Comparison of ENCODE assay signal across 17 mouse cellular contexts in the genomic region with DNA sequence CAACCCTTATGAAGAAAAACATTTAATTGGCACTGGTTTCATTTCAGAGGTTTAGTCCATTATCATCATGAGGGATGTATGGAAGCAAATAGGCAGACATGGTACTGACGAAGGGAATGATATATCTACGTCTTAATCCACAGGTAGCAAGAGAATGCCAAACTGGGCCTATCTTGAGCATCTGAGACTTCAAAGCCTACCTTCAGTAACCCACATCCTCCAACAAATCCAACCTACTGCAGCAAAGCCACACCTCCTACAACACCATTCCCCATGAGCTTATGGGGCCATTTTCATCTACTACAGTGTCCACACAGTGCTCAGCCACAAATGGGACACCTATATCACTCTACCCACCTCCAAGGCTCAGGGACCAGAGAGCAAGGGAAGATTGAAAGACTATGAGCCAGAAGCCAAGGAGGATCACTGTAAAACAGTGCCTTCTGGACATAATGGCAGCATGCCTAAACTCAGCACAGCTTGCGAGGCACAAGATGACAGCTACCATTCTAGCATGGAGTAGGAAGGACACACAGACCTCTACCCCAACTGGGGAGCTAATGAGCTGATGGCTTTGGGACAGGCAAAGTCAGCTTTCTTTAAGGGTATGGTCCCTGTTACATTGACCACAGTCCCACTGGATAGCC.
DNase-seq lines count a peak whose midpoint lies in the region; ATAC-seq and TF ChIP-seq lines count a peak whose summit lies in the region.
"Had no signal": no experiment of that assay in that cellular context is flagged by ENCODE, and none has a peak within 500 bp of the region (broad histone marks: within the 10 kb centered on the region; RNA-seq: fewer than 3 reads in every experiment).

No protein-coding gene starts in this region.

- DNase-seq in forebrain, embryonic 10.5 days (ENCODE audit: extremely low spot score, low spot score), result no peak
- peak; percentile 33 for DNase-seq in CD4-positive helper T cell, adult 2 months (ENCODE audit: low read depth, low spot score)
- peak; percentile 35 for DNase-seq in cerebellum, adult 11 months
- DNase-seq in cerebellum, postnatal 14 days, result peak; percentile 71 to 80
- no peak for DNase-seq in stomach, postnatal 0 days (ENCODE audit: low spot score)
- no peak for DNase-seq in kidney, postnatal 25 days
- DNase-seq: gastrocnemius, postnatal 10 days; kidney, adult 11 months; layer of hippocampus, postnatal 36 days; liver, embryonic 13.5 days; retina, postnatal 1 day had no signal

- no peak overlapping the region for H3K27ac ChIP-seq in forebrain, embryonic 15.5 days (replicated peaks)
- no peak overlapping the region for H3K27ac ChIP-seq in forebrain, embryonic 10.5 days
- H3K27ac ChIP-seq in stomach, postnatal 0 days (replicated peaks), result no peak overlapping the region
- H3K27ac ChIP-seq: hindbrain, embryonic 12.5 days; limb, embryonic 10.5 days; liver, embryonic 13.5 days; lung, embryonic 15.5 days; midbrain, embryonic 13.5 days had no signal

- WGBS in forebrain, embryonic 15.5 days, result 89% methylated on average over 3 of the region's 3 CpGs
- 97% methylated on average over 3 of the region's 3 CpGs for WGBS in forebrain, embryonic 10.5 days
- 97% methylated on average over 3 of the region's 3 CpGs for WGBS in stomach, postnatal 0 days

- H3K4me3 ChIP-seq in forebrain, embryonic 15.5 days, result no peak overlapping the region
- no peak overlapping the region for H3K4me3 ChIP-seq in forebrain, embryonic 10.5 days
- H3K4me3 ChIP-seq in stomach, postnatal 0 days (ENCODE audit: low read depth, low read length), result no peak overlapping the region
- H3K4me3 ChIP-seq: hindbrain, embryonic 12.5 days; limb, embryonic 10.5 days; liver, embryonic 13.5 days; lung, embryonic 15.5 days; midbrain, embryonic 13.5 days had no signal

- H3K9ac ChIP-seq in forebrain, embryonic 15.5 days (replicated peaks), result no peak overlapping the region
- H3K9ac ChIP-seq in stomach, postnatal 0 days (ENCODE audit: low read length), result no peak overlapping the region
- H3K9ac ChIP-seq: hindbrain, embryonic 12.5 days; liver, embryonic 13.5 days; lung, embryonic 15.5 days; midbrain, embryonic 13.5 days had no signal

- no peak for TF ChIP-seq EP300 in stomach, postnatal 0 days (optimal IDR thresholded peaks at IDR 0.05)

- no peaks in the 10 kb centered on the region for H3K4me1 ChIP-seq in forebrain, embryonic 15.5 days
- H3K4me1 ChIP-seq in forebrain, embryonic 10.5 days, result peaks cover 7% of the 10 kb centered on the region
- H3K4me1 ChIP-seq in stomach, postnatal 0 days (replicated peaks; ENCODE audit: control insufficient read depth, insufficient read depth), result no peaks in the 10 kb centered on the region
- H3K4me1 ChIP-seq: hindbrain, embryonic 12.5 days; lung, embryonic 15.5 days; midbrain, embryonic 13.5 days had no signal

- H3K27me3 ChIP-seq in forebrain, embryonic 15.5 days, result no peaks in the 10 kb centered on the region
- H3K27me3 ChIP-seq in forebrain, embryonic 10.5 days (ENCODE audit: poor library complexity, severe bottlenecking), result no peaks in the 10 kb centered on the region
- no peaks in the 10 kb centered on the region for H3K27me3 ChIP-seq in stomach, postnatal 0 days (ENCODE audit: control insufficient read depth, insufficient read depth, low read length)
- H3K27me3 ChIP-seq: hindbrain, embryonic 12.5 days; liver, embryonic 13.5 days; lung, embryonic 15.5 days; midbrain, embryonic 13.5 days had no signal

- no peaks in the 10 kb centered on the region for H3K9me3 ChIP-seq in forebrain, embryonic 15.5 days
- no peaks in the 10 kb centered on the region for H3K9me3 ChIP-seq in forebrain, embryonic 10.5 days
- H3K9me3 ChIP-seq in stomach, postnatal 0 days (ENCODE audit: control insufficient read depth, low read length), result no peaks in the 10 kb centered on the region
- H3K9me3 ChIP-seq: hindbrain, embryonic 12.5 days; limb, embryonic 10.5 days; liver, embryonic 13.5 days; lung, embryonic 15.5 days; midbrain, embryonic 13.5 days had no signal

- no peaks in the 10 kb centered on the region for H3K36me3 ChIP-seq in forebrain, embryonic 15.5 days
- H3K36me3 ChIP-seq in forebrain, embryonic 10.5 days (replicated peaks), result no peaks in the 10 kb centered on the region; the same call in 1 of the 2 replicates
- H3K36me3 ChIP-seq in stomach, postnatal 0 days (ENCODE audit: control insufficient read depth, insufficient read depth, low read length), result no peaks in the 10 kb centered on the region
- H3K36me3 ChIP-seq: hindbrain, embryonic 12.5 days; limb, embryonic 10.5 days; liver, embryonic 13.5 days; lung, embryonic 15.5 days; midbrain, embryonic 13.5 days had no signal

- peak; percentile 43; the same call in 1 of the 2 replicates for ATAC-seq in forebrain, embryonic 15.5 days (replicated peaks)
- no peak for ATAC-seq in stomach, postnatal 0 days (ENCODE audit: low FRiP score, low TSS enrichment)
- no peak for ATAC-seq in monocyte, adult 5-6 weeks (replicated peaks; ENCODE audit: insufficient number of reproducible peaks, low FRiP score, low TSS enrichment, poor library complexity, severe bottlenecking)
- ATAC-seq: midbrain, embryonic 13.5 days had no signal

- TF ChIP-seq CTCF in stomach, postnatal 0 days (IDR thresholded peaks at IDR 0.05; ENCODE audit: low read depth), result no peak

- no peak overlapping the region for H3K4me2 ChIP-seq in forebrain, embryonic 15.5 days (replicated peaks)
- no peak overlapping the region for H3K4me2 ChIP-seq in stomach, postnatal 0 days (replicated peaks; ENCODE audit: low read depth)
- H3K4me2 ChIP-seq: hindbrain, embryonic 12.5 days; liver, embryonic 13.5 days; lung, embryonic 15.5 days; midbrain, embryonic 13.5 days had no signal

Comparison
In these comparisons a context has a peak if more than half of its experiments do, and no peak if none do; other contexts are left out.
1. DNase-seq: peak in CD4-positive helper T cell, adult 2 months (single experiment), cerebellum, adult 11 months (single experiment) and cerebellum, postnatal 14 days (2 of 2); none in forebrain, embryonic 10.5 days (single experiment), stomach, postnatal 0 days (single experiment) and kidney, postnatal 25 days (0 of 2).